Mouse (Mus musculus) heart, embryonic 12.5 days (tissue): ENCODE measurements around the gene Utp15. TPM values are rescaled to one million over a fixed set of nuclear protein-coding genes. Genes with fewer than 3 reads are reported as not detected.

ENCODE experiments used
- ATAC-seq: fragments of 200-750 bp; cut with Nextera tagmentation; 2 replicates; pipeline ENCODE4 v1.8.0; 2017; ENCODE audit warnings: moderate TSS enrichment, moderate library complexity; ENCODE audit not compliant: insufficient number of reproducible peaks, low FRiP score
- H3K27ac ChIP-seq: fragments of 300-500 bp; sonication (generic); 2 replicates; pipeline ENCODE4 v1.5.1; 2016; ENCODE audit warnings: mild to moderate bottlenecking, moderate library complexity; ENCODE audit not compliant: poor library complexity, severe bottlenecking
- H3K27me3 ChIP-seq: fragments of 300-500 bp; sonication (generic); replicated peaks from 2 replicates; pipeline ENCODE4 v1.6.1; 2016; ENCODE audit warnings: mild to moderate bottlenecking, moderate library complexity
- H3K36me3 ChIP-seq: fragments of 300-500 bp; sonication (generic); 2 replicates; pipeline ENCODE4 v1.6.1; 2016; ENCODE audit warnings: mild to moderate bottlenecking, moderate library complexity
- H3K4me1 ChIP-seq: fragments of 300-500 bp; sonication (generic); replicated peaks from 2 replicates; pipeline ENCODE4 v1.6.1; 2016; ENCODE audit warnings: mild to moderate bottlenecking
- H3K4me2 ChIP-seq: fragments of 300-500 bp; sonication (generic); 2 replicates; pipeline ENCODE4 v1.6.1; 2016; ENCODE audit warnings: mild to moderate bottlenecking, moderate library complexity
- H3K4me3 ChIP-seq: fragments of 300-500 bp; sonication (generic); 2 replicates; pipeline ENCODE4 v1.5.1; 2016; ENCODE audit warnings: mild to moderate bottlenecking
- H3K9ac ChIP-seq: fragments of 300-500 bp; sonication (generic); 2 replicates; pipeline ENCODE4 v1.6.1; 2016; ENCODE audit warnings: mild to moderate bottlenecking, moderate library complexity
- H3K9me3 ChIP-seq: fragments of 300-500 bp; sonication (generic); replicated peaks from 2 replicates; pipeline ENCODE4 v1.6.1; 2016; ENCODE audit warnings: mild to moderate bottlenecking, moderate library complexity
- WGBS: fragments of 180-500 bp; shearing (Covaris S2); methylation state at CpG from one replicate; pipeline ENCODE4 v1.1.7; 2016; 5-methylcytosine and 5-hydroxymethylcytosine counted together
- polyA plus RNA-seq: library from polyadenylated mRNA; unstranded; fragments of >200 nt; fragmentation: Nextera tagmentation; extraction: Ambion mirVana; gene quantifications from 2 replicates; pipeline ENCODE4 v1.2.1, GENCODE M21; 2016

The Utp15 gene
- polyA plus RNA-seq, 1 experiment from 2014 or later: 19.2 TPM

DNA sequence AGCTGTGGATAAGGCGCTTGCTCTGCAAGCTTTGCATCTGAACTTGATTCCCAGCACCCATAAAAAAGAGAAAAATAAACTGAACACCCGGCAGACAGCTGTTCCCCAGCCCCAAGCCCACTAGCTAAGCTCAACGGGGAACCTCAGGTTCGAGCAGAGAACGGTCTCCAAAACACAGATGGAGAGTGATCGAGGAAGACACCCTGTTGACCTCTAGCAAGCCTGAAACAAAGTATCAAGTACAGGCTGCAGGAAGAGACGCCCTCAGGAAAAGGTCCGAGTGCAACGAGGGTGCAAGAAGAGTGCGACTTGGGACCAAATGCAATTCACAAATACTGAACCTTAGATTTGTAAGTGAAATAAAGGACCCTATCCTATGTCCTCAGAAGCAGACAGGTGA, 13.2 kb downstream of the Utp15 start:
- no peak for ATAC-seq
- peaks cover 66% of the 10 kb centered on the region for H3K36me3 ChIP-seq
- no peaks in the 10 kb centered on the region for H3K4me1 ChIP-seq
- WGBS: 90% methylated on average over 10 of the region's 10 CpGs
- H3K4me3 ChIP-seq: no peak overlapping the region
- H3K27ac ChIP-seq: no peak overlapping the region
- no peaks in the 10 kb centered on the region for H3K27me3 ChIP-seq
- H3K9ac ChIP-seq: no peak overlapping the region
- H3K9me3 ChIP-seq: no peaks in the 10 kb centered on the region
- H3K4me2 ChIP-seq: no peak overlapping the region

DNA sequence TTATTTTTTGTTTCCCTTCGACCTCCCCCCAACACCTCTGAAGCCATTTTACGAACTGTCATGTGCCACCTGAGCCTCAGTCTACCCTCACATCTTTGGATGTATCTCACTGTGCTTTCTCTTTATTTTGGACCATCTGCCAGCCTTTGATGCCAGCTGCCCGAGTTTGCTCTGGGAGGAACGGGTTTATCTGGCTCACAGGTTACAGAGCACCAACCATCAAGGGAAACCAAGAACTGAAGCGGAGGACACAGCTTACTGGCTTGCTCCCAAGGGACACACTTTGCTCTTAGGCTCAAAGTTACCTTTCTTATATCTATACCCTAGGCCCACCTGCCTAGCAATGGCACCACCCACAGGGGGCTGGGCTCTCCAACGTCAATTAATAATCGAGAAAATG, 17.5 kb downstream of the Utp15 start:
- WGBS: 76% methylated on average over 7 of the region's 7 CpGs
- Histone ChIP-seq H3K4me2 (no peak overlapping the region), H3K4me1 (no peaks in the 10 kb centered on the region)

DNA sequence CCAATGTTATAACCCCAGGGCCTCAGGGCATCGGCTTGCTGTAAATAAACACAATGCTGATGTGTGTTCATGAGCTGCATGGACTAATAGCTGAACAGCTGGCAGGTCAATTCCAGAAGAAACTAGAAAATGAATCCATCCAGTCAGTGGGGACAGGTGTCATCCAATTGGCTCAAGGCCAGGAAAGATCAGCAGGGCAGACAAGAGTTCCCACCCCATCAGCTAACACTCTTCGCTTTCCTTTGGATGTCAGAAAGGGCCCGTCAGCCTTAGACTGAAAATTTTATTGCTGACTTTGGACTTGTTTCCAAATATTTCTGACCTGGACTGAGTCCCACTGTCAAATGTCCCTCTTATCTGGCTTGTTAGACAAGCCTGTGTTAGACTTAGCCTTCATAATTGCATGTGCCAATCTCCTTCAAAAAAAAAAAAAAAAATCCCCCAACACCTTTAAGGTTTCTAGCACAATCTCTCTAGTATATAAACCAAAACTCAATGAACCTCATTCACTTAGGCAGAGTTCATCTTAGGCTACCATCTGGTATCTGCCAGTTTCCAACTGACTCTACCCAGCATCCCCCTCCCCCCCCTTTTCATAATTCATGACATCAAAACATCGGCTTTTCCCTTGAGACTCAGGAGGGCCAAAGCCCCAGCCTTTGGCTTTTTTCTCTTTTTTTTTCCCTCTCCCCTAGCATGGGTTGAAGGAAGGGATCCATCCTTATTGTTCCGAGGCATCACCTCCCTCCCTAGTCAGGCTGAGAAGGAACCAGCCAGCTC, 18.1 kb downstream of the Utp15 start:
- WGBS: 80% methylated on average over 5 of the region's 5 CpGs
- Histone ChIP-seq H3K36me3 (peaks cover 24% of the 10 kb centered on the region), H3K4me2 (no peak overlapping the region), H3K9ac (no peak overlapping the region), H3K9me3 (0 out of 2 replicates have a peak, but pooled peaks cover 4% of the 10 kb centered on the region), H3K27ac (no peak overlapping the region), H3K27me3 (0 out of 2 replicates have a peak, but pooled peaks cover 3% of the 10 kb centered on the region), H3K4me1 (no peaks in the 10 kb centered on the region), H3K4me3 (no peak overlapping the region)
- no peak for ATAC-seq

More for the DNA sequence above, 17.5 kb downstream of the Utp15 start:
- Histone ChIP-seq H3K27me3 (0 out of 2 replicates have a peak, but pooled peaks cover 3% of the 10 kb centered on the region), H3K9me3 (0 out of 2 replicates have a peak, but pooled peaks cover 4% of the 10 kb centered on the region), H3K9ac (no peak overlapping the region), H3K4me3 (no peak overlapping the region), H3K36me3 (peaks cover 30% of the 10 kb centered on the region), H3K27ac (no peak overlapping the region)
- ATAC-seq: no peak

DNA sequence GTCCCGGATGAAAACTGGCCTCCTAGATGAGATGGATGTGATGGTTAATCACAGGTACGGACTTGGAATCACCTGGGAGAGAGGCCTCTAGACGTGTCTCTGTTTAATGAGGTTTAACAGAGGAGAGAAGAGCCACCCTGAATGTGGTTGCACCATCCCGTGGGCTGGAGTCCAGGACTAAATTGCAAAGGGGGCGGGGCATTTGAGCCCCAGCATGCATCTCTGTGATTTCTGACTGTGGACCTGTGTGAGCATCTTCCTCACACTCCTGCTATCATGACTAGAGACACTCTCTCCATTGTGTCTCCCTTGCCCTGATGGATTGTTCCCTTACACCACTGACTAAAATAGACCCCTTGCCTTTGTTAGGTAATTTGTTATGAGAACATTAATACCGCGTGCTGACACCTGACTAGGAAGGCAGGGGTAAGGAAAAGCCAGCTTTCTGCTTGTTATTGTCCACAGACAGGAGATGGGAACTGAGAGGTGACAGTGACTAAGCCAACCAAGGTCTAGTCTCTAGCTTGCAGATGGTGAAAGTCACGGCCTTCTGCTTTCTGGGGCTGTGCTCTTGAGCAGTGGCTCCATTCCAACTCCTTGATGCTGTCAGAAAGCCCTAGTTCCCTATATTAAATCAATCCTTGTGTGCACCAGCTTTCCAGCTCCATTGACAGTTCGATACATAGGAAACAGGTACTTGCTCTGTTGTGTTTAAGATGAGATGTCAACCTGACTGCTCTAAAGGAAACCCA, 21.1 kb downstream of the Utp15 start:
- Histone ChIP-seq H3K9me3 (0 out of 2 replicates have a peak, but pooled peaks cover 4% of the 10 kb centered on the region), H3K27me3 (0 out of 2 replicates have a peak, but pooled peaks cover 3% of the 10 kb centered on the region), H3K36me3 (no peaks in the 10 kb centered on the region), H3K4me3 (no peak overlapping the region), H3K27ac (no peak overlapping the region), H3K9ac (no peak overlapping the region), H3K4me1 (no peaks in the 10 kb centered on the region), H3K4me2 (no peak overlapping the region)
- ATAC-seq: no peak
- 66% methylated on average over 9 of the region's 9 CpGs for WGBS

DNA sequence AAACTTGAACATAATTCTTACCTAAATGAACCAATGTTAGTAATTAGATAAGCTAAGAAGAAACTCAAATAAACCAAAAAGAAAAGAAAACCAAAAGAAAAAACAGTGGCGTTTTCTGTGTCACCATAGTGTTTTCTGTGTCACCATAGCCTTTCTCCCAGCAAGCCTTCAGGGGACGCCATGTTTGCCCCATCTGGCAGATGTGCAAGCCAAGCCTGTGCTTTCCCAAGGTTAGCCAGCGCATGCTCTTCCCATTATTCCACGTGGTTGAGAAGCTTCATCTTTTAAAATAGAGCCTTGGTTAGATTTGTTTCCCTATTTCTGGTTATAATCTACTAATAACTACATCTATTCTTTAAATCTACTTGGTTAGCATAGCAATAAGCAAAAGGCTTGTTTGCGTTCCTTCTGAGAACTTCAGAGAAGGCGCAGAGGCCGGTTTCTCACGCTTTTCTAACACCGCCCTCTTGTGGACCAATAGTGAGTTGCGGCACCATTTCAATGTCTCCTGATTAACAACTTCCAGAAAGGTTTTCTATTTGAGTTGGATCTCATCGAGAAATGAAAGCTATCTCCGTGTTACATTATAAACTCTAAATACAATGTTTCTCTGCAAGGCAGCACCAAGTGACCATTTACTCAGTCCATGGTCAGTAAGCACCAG, 22.7 kb downstream of the Utp15 start:
- Histone ChIP-seq H3K4me3 (no peak overlapping the region), H3K4me2 (no peak overlapping the region), H3K9ac (no peak overlapping the region), H3K27ac (no peak overlapping the region), H3K9me3 (0 out of 2 replicates have a peak, but pooled peaks cover 4% of the 10 kb centered on the region), H3K36me3 (no peaks in the 10 kb centered on the region), H3K27me3 (0 out of 2 replicates have a peak, but pooled peaks cover 3% of the 10 kb centered on the region), H3K4me1 (no peaks in the 10 kb centered on the region)
- ATAC-seq: no peak
- 18% methylated on average over 12 of the region's 12 CpGs for WGBS

DNA sequence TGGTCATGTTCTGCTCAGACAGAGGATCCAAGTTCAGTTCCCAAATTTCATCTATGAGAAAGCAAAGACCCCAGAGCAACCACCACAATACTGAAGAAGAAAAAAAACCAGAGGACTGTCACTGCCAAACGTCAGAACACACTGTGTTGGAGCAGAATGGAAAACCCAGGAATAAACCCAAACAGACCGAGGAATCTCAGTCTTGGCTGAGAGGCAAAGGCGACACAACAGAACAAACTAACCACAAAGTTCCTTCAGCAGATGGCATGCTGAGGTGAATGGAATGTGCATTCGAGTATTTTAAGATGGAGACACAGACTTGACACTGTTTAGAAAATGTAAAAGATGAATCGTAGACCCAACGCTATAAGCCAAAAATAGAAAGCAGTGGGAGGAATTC, 27.4 kb downstream of the Utp15 start:
- no peak overlapping the region for H3K4me2 ChIP-seq
- no peaks in the 10 kb centered on the region for H3K36me3 ChIP-seq
- H3K4me1 ChIP-seq: no peaks in the 10 kb centered on the region
- H3K4me3 ChIP-seq: no peak overlapping the region
- no peaks in the 10 kb centered on the region for H3K27me3 ChIP-seq
- 67% methylated on average over 6 of the region's 6 CpGs for WGBS
- H3K27ac ChIP-seq: no peak overlapping the region
- H3K9me3 ChIP-seq: no peaks in the 10 kb centered on the region
- no peak overlapping the region for H3K9ac ChIP-seq
- ATAC-seq: no peak

DNA sequence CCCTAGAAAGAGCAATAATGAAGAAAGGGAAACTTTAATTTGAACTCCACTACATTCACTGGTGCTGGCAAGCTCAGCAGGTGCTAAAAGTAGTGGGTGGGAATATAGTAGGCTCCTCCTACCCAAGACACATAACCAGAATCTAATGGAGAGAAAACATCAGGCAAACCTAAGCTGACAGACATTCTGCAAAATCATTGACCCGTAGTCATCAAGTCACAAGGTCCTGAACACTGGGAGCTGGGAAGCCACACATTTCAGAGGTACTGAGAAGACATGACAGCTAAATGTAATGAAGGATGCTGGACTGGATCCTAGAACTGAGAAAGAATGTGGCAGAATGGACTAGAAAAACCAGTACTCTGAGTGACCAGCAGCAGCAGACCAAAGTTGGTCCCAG, 32.3 kb downstream of the Utp15 start:
- 79% methylated on average over 1 of the region's 1 CpGs for WGBS
- no peaks in the 10 kb centered on the region for H3K36me3 ChIP-seq
- H3K27ac ChIP-seq: no peak overlapping the region
- no peak overlapping the region for H3K4me2 ChIP-seq
- H3K4me3 ChIP-seq: no peak overlapping the region
- H3K9ac ChIP-seq: no peak overlapping the region
- ATAC-seq: no peak
- H3K27me3 ChIP-seq: no peaks in the 10 kb centered on the region; the same call in 1 of the 2 replicates
- no peaks in the 10 kb centered on the region for H3K4me1 ChIP-seq
- no peaks in the 10 kb centered on the region for H3K9me3 ChIP-seq

DNA sequence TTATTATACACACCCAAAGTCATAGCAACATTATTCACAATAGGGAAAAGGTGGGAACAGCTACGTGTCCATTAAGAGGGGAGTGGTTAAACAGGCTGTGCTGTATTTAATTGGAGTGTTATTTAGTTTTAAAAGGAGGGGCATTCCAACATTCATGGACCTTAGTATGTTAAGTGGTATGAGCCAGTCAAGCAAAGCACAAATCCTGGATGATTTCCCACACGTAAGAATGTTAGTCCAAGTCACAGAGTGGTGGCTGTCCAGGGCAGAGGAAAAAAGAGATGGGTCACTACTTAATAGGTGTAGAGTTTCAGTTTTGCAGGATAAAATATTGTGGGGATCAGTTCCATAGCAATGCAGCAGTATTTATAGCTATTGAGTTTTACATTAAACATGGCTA, 36.6 kb downstream of the Utp15 start:
- WGBS: 72% methylated on average over 2 of the region's 2 CpGs
- no peak for ATAC-seq
- H3K9me3 ChIP-seq: no peaks in the 10 kb centered on the region
- no peaks in the 10 kb centered on the region for H3K36me3 ChIP-seq
- H3K27me3 ChIP-seq: peaks cover 5% of the 10 kb centered on the region; the same call in 1 of the 2 replicates
- no peak overlapping the region for H3K4me2 ChIP-seq
- no peak overlapping the region for H3K4me3 ChIP-seq
- no peak overlapping the region for H3K27ac ChIP-seq
- H3K4me1 ChIP-seq: no peaks in the 10 kb centered on the region
- H3K9ac ChIP-seq: no peak overlapping the region

DNA sequence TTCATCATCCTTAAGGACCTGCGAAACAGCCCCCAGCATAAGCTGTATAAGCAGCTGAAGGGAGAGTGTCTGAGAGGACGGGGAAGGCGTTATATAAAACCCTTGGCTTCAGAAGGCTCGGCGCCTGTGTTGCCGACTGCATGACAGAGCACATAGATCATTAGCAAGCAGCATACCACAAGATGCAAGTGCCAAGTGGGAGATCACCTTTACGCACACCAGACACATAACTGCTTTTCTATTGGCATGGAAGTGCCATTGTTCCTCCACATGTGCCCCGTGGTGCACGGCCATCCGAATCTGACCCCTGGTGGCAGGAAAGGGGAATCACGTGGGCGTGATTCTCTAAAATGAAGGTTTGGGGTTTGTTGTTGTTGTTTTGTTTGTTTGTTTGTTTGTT, 40.0 kb downstream of the Utp15 start:
- H3K4me3 ChIP-seq: no peak overlapping the region
- H3K36me3 ChIP-seq: no peaks in the 10 kb centered on the region
- 0 out of 2 replicates have a peak, but pooled peaks cover 5% of the 10 kb centered on the region for H3K27me3 ChIP-seq
- no peaks in the 10 kb centered on the region for H3K4me1 ChIP-seq
- H3K4me2 ChIP-seq: no peak overlapping the region
- H3K9ac ChIP-seq: no peak overlapping the region
- WGBS: 37% methylated on average over 12 of the region's 12 CpGs
- H3K9me3 ChIP-seq: no peaks in the 10 kb centered on the region
- H3K27ac ChIP-seq: no peak overlapping the region
- no peak for ATAC-seq

DNA sequence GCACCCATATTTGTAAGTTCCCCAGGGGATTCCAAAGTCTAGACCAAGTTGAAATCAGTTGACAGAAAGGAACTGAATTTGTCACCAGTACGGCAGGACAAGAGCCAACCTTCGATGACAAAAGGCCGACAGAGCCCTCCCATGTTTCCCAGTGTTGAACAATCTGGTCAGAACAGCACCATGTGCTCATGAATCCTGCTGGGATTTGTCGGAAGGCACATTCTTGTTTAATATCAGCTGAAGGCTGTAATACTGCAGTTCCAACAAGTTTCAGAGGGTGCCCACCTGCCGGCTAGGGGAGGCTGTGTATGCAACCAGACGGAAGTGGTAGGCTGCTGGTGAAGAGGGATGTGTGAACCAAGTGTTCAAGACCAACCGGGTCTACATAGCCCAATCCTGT, 52.7 kb downstream of the Utp15 start:
- Histone ChIP-seq H3K9me3 (no peaks in the 10 kb centered on the region), H3K4me2 (no peak overlapping the region), H3K4me1 (peaks cover 5% of the 10 kb centered on the region), H3K4me3 (no peak overlapping the region), H3K36me3 (no peaks in the 10 kb centered on the region), H3K9ac (no peak overlapping the region), H3K27ac (no peak overlapping the region), H3K27me3 (0 out of 2 replicates have a peak, but pooled peaks cover 7% of the 10 kb centered on the region)
- 82% methylated on average over 7 of the region's 7 CpGs for WGBS
- no peak for ATAC-seq

DNA sequence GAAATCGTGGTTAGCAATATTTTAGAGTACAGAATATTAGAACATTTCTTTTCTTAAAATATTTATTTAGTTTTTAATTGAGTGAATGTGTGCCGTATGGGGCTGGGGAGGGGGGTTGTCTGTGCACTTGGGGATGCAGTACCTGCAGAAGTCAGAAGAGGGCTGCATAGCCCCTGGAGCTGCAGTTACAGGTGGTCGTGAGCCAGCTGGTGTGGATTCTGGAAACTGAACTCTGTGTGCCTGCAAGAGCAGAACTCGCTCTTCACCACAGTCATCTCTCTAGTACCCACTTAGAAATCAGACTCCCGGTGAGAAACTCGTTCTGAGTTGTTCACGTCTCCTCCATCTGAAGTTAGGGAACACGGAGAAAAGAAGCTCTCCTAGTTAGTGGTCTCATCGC, 54.0 kb downstream of the Utp15 start:
- WGBS: 37% methylated on average over 9 of the region's 9 CpGs
- H3K9ac ChIP-seq: no peak overlapping the region
- no peak overlapping the region for H3K27ac ChIP-seq

More for the DNA sequence above, 54.0 kb downstream of the Utp15 start:
- H3K9me3 ChIP-seq: no peaks in the 10 kb centered on the region
- H3K36me3 ChIP-seq: no peaks in the 10 kb centered on the region
- 0 out of 2 replicates have a peak, but pooled peaks cover 7% of the 10 kb centered on the region for H3K27me3 ChIP-seq
- H3K4me3 ChIP-seq: no peak overlapping the region
- no peak for ATAC-seq
- H3K4me1 ChIP-seq: peaks cover 7% of the 10 kb centered on the region
- H3K4me2 ChIP-seq: no peak overlapping the region
